Mouse (Mus musculus) left cerebral cortex, adult 8-10 months (tissue): Measurements from ENCODE around the gene Tns1. TPM values are rescaled to one million over a fixed set of nuclear protein-coding genes. Genes with fewer than 3 reads are reported as not detected.

Experiments used
- DNase-seq, 2 experiments: peaks; one replicate each; pipeline ENCODE4 v3.0.0; 2022; ENCODE audit warnings: low spot score in 2 of 2
- total RNA-seq, 4 experiments: library from RNA; stranded (reverse); gene quantifications; 2 replicates each; pipeline ENCODE4 v1.2.4; 2022

The Tns1 gene
- total RNA-seq, 4 experiments from 2014 or later, result 40.6 to 59.2 (median 49.2) TPM

- no peak for DNase-seq
Observed at GRCm38 (mm10) chr1:74091611-74092224, 32.5 kb downstream of the Tns1 start.

DNA sequence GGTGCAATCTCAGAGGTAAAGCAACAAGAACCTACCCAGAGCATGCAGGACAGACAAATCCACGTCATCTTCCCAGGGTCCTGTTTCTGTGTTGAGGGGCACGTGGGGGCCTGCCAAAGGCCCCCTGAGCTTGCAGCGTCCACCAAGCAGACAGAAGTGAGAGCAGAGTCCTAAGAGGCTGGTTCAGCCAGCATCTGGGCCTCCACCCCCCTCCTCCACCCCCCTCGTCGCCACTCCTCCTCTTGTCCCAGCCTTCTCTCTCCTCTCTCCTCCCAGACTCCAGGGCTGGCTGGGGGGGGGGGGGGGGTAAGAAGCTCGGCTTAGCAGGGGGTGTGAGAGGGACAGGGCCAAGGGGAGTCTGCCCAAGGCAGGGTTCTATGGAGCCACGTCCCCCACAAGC, 33.1 kb downstream of the Tns1 start:
- no peak for DNase-seq

GRCm38 (mm10) chr1:74090329-74090728, 33.9 kb downstream of the Tns1 start:
- DNase-seq, result no peak

GRCm38 (mm10) chr1:74088569-74088968, 35.7 kb downstream of the Tns1 start:
- DNase-seq, result no peak

DNA sequence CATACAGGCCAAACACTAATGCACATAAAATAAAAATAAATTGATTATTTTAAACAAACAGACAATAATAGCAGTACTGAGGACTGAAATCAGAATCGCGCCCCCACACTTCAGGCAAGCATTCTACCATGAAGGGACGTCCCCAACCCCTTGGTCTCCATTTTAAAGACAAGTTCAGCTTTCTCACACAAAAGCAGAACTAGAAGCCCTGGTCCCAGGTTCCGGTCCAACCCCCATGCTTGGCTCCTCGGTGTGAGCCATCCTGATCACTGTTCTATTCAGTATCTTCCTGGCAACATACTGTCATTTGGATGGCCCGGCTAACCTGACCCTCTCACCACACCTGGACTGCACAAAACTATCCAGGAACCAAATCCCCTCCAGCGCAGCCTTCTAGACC, 38.7 kb downstream of the Tns1 start:
- no peak for DNase-seq

- DNase-seq, result no peak
Observed at GRCm38 (mm10) chr1:74084752-74085151, 39.5 kb downstream of the Tns1 start.

DNA sequence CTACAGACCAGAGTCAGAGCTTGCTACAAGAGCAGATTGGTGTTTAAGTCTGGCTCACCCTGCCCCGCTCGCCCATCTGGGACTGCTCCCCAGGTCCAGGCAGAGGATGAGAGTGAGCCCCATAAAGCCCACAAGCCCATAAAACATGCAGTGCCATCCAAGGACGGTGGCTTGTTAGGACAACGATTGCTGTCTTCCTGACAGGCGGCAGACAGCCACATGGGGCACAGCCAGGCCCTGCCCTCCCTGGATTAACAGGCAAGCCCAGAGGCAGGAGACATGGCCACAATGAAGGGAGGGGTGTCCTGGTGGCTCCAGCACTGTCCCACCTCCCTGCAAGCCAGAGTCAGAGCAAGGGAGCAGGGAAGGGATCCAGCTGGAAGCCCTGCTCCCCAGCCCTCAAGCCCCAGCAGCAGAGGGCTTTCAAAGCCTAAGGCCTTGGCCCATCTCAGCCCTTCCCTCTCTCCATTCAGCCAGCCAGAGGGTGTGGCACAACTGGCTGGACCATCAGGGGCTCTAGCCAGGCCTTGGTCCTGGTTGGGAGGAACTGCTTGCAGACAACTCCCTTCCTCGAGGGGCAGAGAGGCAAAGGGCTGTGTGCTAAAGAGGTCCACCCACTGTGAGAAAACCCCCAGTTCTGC, 40.1 kb downstream of the Tns1 start:
- no peak for DNase-seq

DNA sequence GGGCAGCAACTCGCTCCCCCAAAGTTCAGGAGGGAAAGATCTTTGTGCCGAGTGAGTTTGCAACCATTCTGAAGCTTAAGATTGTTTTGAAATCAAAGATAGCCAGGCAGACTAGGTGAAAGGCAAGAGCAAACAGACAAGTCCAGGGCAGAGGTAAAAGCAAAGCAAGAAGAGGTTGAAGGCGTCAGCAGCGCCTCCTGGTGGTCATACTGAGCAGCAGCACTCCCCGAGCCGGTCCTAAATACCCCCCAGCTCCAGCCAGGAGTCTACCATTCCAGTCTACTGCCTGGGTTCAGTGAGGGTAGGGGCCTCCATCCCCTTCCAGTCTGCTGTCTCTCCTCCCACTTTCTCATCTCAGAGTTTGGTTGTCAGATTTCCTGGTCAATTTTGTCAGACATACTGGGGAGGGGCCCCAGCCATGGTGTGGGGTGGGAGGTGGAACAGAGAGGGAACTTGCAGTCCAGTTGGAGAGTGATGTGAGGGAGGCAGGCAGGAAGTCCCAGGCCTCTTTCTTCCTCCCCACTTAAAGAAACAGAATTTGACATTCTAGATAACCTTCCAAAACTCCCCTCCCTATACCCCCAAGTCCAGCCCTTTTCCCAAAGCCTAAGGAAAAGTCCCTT, 41.3 kb downstream of the Tns1 start:
- DNase-seq, result no peak

- peak in 1 of 2 experiments; percentile 22 for DNase-seq
Observed at GRCm38 (mm10) chr1:74081573-74081989, 42.7 kb downstream of the Tns1 start.

- DNase-seq, result peak; percentile 25 to 64
Observed at GRCm38 (mm10) chr1:74077353-74077752, 46.9 kb downstream of the Tns1 start.

- no peak for DNase-seq
Observed at GRCm38 (mm10) chr1:74076230-74076629, 48.0 kb downstream of the Tns1 start.

DNA sequence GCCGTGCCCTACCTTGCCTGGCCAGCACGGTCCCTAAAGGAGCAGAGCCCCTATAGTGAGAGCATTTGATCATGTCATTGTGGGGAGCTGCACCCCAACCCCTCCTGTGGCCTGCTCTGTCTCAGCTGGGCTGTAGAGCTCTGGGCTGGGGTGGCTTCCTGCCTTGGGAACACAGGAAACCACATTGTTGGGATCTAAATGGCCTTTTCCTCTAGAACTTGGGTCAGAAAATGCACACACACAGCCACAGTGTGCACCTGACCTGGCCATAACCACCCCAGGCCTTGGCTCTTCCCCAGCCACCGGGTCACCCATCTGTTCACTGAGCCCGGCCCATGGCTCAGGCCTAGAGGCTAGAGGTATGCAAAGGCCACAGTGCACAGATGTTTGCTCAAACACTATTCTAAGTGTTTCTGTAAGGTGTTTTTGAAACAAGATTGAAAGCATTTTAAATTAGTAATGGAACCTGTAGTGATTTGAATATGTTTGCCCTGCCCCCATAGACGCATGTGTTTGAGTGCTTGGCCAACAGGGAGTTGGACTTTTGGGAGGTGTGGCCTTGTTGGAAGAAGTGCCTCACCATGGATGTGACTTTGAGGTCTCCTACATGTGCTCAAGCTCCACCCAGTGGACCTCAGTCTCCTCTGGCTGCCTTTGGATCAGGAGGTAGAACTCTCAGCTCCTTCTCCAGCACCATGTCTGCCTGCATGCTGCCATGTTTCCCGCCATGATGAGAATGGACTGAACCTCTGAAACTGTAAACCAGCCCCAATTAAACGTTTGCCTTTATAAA, 49.4 kb downstream of the Tns1 start:
- no peak for DNase-seq

DNA sequence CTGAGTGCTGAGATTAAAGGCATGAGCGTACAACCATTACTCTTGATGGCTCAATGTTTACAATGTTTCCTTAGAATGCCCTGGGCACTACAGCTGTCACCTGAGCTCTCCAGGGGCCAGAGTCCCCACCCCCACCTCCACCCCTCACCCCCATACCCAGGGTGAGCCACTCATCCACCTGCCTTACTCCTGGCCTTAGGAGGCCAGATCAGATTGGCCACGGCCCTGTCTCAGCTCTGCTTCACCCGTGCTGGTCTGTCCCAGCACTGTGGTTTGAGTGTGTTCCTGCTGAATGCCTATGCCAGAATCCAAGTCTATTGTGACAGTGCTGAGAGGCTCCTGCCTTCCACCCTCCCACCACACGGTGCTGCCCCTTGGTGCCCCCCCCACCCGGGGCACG, 50.5 kb downstream of the Tns1 start:
- DNase-seq, result no peak

DNA sequence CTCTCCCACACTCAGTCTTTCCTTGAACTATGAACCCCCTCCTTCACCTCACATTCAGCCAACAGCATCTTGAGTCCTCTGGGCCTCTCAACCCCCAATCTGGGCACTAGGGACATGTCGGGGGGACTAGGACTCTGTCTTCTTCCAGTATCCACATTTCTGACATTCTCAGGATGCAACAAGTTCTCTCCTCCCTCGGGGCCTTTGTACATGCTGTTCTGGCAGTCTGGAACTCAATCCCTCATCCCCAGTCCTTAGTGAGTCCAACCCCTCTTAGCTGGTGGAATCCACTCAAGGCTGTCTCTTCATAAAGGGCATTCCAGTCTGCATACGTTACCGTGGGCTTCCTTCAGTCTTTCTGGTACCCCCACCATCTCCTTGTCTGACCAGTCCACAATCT, 53.5 kb downstream of the Tns1 start:
- DNase-seq, result no peak

- DNase-seq, result no peak
Observed at GRCm38 (mm10) chr1:74070001-74070551, 54.2 kb downstream of the Tns1 start.

- DNase-seq, result no peak
Observed at GRCm38 (mm10) chr1:74069085-74069835, 55.0 kb downstream of the Tns1 start.

GRCm38 (mm10) chr1:74068366-74069084, 55.7 kb downstream of the Tns1 start:
- DNase-seq, result no peak

DNA sequence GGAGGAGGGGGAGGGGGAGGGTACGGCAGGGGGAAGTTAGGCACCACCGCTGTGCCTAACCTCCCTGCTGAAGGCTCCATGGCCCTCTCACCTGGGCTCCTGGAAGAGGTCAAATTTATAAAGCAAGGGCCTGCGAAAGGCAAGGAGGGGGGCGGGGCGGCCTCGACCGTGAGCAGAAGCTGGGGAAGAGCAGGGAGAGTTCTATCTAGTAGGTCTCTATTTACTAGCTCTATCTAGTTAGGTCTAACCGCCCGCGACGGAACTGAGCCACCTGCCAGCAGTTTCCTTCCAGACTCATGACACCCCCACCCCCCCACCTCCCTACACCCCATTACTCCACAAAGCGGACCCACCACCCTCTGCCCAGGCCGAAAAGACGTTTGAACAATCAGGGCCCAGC, 56.4 kb downstream of the Tns1 start:
- no peak for DNase-seq

DNA sequence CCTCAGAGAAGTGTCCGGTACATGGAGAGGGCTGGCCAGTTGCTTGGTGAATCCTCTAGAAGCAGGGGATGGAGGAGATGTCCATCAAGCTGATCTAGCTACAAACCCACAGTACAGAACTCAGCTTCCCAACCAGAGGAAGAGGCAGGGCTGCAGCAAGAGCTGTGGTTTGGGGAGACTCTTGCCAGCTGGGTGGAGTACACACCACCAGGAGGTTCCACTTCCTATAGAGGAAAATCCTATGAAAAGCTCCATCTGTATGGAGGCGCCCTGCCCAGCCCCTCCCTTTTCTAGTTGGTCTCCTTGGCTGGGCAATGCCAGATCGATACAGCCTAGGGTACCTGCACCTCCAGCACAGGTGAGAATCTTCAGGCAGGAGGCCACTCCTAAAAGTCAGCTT, 57.7 kb downstream of the Tns1 start:
- no peak for DNase-seq

DNA sequence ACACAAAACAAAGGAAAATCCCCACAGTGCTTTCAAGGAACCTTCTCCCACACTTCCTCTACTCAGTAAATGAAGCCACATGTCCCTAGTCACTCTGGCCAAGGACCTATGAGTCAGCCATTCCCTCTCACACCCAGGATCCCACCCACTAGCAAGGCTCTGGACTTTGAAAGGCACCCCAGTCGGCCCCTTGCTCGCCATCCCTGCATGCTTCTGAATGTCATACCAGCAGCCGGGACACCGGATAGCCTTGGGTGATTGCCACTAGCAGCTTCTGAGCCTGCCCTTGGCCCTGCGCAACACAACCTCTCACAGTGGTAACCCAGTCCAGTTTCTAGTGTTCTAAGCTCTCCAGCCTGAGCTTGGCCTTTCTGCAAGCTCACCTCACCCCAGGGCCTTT, 58.2 kb downstream of the Tns1 start:
- no peak for DNase-seq
